Mouse (Mus musculus) intestine, embryonic 16.5 days (tissue): Measurements from ENCODE around the gene Tbx4. TPM values are rescaled to one million over a fixed set of nuclear protein-coding genes. Genes with fewer than 3 reads are reported as not detected.

Experiments
- ATAC-seq: fragments of 200-750 bp; cut with Nextera tagmentation; 2 replicates; pipeline ENCODE4 v1.8.0; 2017; ENCODE audit warnings: moderate TSS enrichment, moderate library complexity
- H3K27ac ChIP-seq: fragments of 300-500 bp; sonication (generic); 2 replicates; pipeline ENCODE4 v1.5.1; 2014; ENCODE audit warnings: mild to moderate bottlenecking, low read length
- H3K27me3 ChIP-seq: fragments of 300-500 bp; sonication (generic); replicated peaks from 2 replicates; pipeline ENCODE4 v1.6.1; 2014; ENCODE audit warnings: low read length, control low read depth, mixed read lengths; ENCODE audit not compliant: control insufficient read depth, insufficient read depth
- H3K36me3 ChIP-seq: fragments of 300-500 bp; sonication (generic); 2 replicates; pipeline ENCODE4 v1.6.1; 2014; ENCODE audit warnings: low read length, control low read depth; ENCODE audit not compliant: control insufficient read depth, insufficient read depth
- H3K4me1 ChIP-seq: fragments of 300-500 bp; sonication (generic); 2 replicates; pipeline ENCODE4 v1.6.1; 2014; ENCODE audit warnings: low read length, control low read depth, mixed read lengths; ENCODE audit not compliant: control insufficient read depth, insufficient read depth
- H3K4me2 ChIP-seq: fragments of 300-500 bp; sonication (generic); 2 replicates; pipeline ENCODE4 v1.6.1; 2014; ENCODE audit warnings: low read depth, low read length, control low read depth
- H3K4me3 ChIP-seq: fragments of 300-500 bp; sonication (generic); 2 replicates; pipeline ENCODE4 v1.5.1; 2014; ENCODE audit warnings: mild to moderate bottlenecking, low read length
- H3K9ac ChIP-seq: fragments of 300-500 bp; sonication (generic); 2 replicates; pipeline ENCODE4 v1.6.1; 2014; ENCODE audit warnings: low read depth, low read length
- H3K9me3 ChIP-seq: fragments of 300-500 bp; sonication (generic); 2 replicates; pipeline ENCODE4 v1.6.1; 2016; ENCODE audit warnings: low read length, control low read depth; ENCODE audit not compliant: control insufficient read depth
- WGBS: fragments of 180-500 bp; shearing (Covaris S2); extraction: QIAGEN DNeasy Blood & Tissue Kit; methylation state at CpG from one replicate; pipeline ENCODE4 v1.1.7; 2014; 5-methylcytosine and 5-hydroxymethylcytosine counted together
- polyA plus RNA-seq: library from polyadenylated mRNA; unstranded; fragments of >200 nt; fragmentation: Nextera tagmentation; extraction: Ambion mirVana; gene quantifications from 2 replicates; pipeline ENCODE4 v1.2.1, GENCODE M21; 2015

The Tbx4 gene
- polyA plus RNA-seq, 1 experiment from 2014 or later = not detected

DNA sequence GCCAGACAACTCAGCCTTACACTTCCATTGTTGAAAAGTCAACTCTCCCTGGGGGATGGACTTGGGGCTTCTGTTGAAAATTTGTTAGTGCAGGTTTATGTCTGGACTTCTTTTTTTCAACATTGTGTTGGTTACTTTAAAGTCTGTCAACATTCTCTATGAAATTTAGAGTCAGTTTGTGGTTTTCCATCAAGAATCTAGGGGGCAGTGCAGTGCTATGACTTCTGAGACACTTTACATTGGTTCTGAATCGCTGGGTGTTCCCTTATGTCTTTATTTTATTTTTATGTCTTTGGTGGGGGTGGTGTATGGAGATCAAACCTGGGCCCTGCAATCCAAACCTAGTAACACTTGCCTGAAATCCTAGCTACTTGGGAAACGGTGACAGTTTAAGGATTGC lies 63.5 kb downstream of the Tbx4 start:
- no peaks in the 10 kb centered on the region for H3K9me3 ChIP-seq
- no peaks in the 10 kb centered on the region for H3K4me1 ChIP-seq
- WGBS = 80% methylated on average over 2 of the region's 2 CpGs
- H3K27me3 ChIP-seq = no peaks in the 10 kb centered on the region
- no peak overlapping the region for H3K27ac ChIP-seq
- H3K36me3 ChIP-seq = no peaks in the 10 kb centered on the region
- no peak overlapping the region for H3K4me2 ChIP-seq
- no peak for ATAC-seq
- H3K9ac ChIP-seq = no peak overlapping the region
- no peak overlapping the region for H3K4me3 ChIP-seq

DNA sequence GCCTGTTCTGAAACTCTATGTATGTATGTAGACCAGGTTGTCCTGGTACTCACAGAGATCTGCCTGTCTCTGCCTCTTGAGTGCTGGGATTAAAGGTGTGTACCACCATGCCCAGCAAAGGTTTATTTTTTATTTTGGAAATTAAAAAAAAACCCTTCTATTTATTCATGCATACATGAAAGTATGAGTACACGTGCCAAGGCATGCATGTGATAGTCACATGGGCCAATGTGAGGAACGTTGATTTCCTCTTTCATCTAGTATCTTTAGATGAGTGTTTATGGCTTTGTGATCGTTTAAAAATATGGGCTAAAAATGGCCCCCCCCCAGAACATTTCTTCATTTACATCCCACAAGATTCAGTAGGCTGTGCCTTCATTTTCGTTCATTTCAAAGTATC lies 66.3 kb downstream of the Tbx4 start:
- Histone ChIP-seq H3K4me3 (no peak overlapping the region), H3K27ac (no peak overlapping the region)
- WGBS = 85% methylated on average over 4 of the region's 4 CpGs

DNA sequence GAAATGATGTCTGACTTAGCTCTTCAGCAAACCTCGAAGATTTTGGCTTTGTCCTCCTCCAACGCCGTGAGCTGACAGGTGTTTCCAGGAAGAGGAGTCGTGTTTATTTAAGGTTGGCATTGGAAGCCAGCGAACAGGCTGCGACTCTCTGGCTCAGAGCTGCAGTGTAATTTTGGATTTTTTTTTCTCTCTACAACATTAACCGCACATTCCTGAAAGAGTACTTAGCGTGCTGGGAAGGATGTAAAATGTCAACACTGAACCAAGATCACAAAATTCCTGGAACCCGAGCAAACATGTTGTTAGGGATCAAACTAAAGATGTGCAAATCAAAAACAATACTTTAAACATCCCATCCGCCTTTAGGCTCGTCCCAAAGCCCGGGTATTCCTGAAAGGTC lies 69.4 kb downstream of the Tbx4 start:
- no peak for ATAC-seq
- H3K4me3 ChIP-seq = no peak overlapping the region
- 40% methylated on average over 12 of the region's 12 CpGs for WGBS
- no peaks in the 10 kb centered on the region for H3K9me3 ChIP-seq
- H3K9ac ChIP-seq = no peak overlapping the region
- no peaks in the 10 kb centered on the region for H3K36me3 ChIP-seq
- no peaks in the 10 kb centered on the region for H3K4me1 ChIP-seq
- H3K27me3 ChIP-seq = no peaks in the 10 kb centered on the region
- no peak overlapping the region for H3K27ac ChIP-seq
- H3K4me2 ChIP-seq = no peak overlapping the region

More for the DNA sequence above, 66.3 kb downstream of the Tbx4 start:
- no peaks in the 10 kb centered on the region for H3K4me1 ChIP-seq
- no peak overlapping the region for H3K4me2 ChIP-seq
- H3K9me3 ChIP-seq = no peaks in the 10 kb centered on the region
- no peak for ATAC-seq
- no peaks in the 10 kb centered on the region for H3K27me3 ChIP-seq
- no peaks in the 10 kb centered on the region for H3K36me3 ChIP-seq
- no peak overlapping the region for H3K9ac ChIP-seq

DNA sequence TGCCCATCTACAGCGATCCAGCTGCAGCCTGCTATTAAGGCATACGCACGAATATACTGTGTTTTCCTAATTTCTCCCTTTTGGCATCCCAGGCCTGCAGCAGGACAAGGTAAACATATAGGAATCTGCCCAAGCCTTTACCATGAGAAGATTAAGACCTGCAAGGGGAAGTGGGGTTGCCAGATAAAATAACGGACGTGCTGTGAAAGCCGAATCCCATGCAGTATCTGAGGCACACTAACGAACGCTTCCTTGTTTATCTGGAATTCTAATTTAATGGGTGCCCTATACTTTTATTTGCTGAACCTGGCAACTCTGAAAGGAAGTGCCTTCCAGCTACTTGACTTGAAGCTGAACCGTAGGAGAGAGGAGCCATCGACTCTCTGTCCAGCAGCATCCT lies 70.2 kb downstream of the Tbx4 start:
- Histone ChIP-seq H3K9ac (no peak overlapping the region), H3K36me3 (no peaks in the 10 kb centered on the region), H3K27ac (no peak overlapping the region), H3K4me1 (no peaks in the 10 kb centered on the region), H3K4me2 (no peak overlapping the region), H3K9me3 (no peaks in the 10 kb centered on the region), H3K27me3 (no peaks in the 10 kb centered on the region), H3K4me3 (no peak overlapping the region)
- ATAC-seq = no peak
- WGBS = 72% methylated on average over 10 of the region's 10 CpGs

DNA sequence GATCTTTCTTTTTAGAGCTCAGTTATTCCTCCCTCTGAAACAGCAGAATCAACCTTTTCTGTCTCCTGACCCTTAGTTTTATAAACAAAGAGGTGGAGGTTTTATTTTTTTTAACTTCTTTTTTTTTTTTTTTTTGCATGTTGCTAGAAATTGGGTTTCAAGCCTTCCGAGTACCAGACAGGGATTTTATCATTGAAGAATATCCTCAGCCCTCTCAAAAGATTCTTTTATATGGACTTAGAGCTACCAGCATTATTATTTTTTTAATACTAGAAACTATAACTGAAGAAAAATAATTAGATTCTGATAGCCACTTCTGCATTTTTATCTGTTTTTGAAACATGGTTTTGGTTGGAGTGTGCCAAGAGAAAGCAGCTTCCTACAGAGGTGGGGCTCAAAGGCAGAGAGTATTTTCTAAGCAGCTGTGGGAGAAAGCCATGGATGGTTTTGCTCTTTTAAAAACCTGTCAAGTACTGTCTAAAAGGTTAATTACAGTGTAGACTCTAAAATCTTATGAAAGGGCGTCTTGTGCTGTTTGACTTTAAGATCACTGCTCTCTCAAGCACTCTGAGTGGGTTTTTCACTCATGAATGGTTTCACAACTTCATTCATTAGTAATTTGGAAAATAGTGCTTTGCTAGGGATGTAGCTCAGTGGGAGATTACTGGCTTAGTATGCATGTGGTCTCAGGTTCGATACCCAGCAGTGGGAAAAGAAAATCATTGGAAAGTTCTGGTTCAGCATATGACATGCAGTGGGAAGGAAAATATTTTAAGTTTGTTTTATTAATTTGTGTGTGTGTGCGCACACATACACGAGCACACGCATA lies 70.9 kb downstream of the Tbx4 start:
- ATAC-seq = no peak
- Histone ChIP-seq H3K9ac (no peak overlapping the region), H3K36me3 (no peaks in the 10 kb centered on the region), H3K4me1 (no peaks in the 10 kb centered on the region), H3K27ac (no peak overlapping the region), H3K9me3 (no peaks in the 10 kb centered on the region), H3K4me2 (no peak overlapping the region), H3K4me3 (no peak overlapping the region), H3K27me3 (no peaks in the 10 kb centered on the region)
- WGBS = 85% methylated on average over 6 of the region's 6 CpGs

DNA sequence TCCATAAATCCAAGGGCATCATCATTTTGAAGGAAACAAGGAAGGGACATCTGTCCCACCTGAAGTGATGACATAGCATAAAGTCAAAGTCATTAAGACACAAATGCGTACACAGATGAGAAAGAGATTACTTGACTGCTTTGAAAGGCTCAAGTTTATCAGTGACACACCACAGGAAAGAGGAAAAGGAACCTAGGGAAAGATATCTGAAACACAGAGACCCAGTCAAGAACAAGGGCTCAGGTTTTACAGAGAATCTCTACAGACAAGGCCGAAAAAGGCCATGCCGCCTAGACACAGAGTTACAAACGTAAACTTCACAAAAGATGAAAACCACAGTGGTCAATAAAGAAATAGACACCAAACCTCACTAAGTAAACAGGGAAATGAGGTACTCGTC lies 73.6 kb downstream of the Tbx4 start:
- 76% methylated on average over 5 of the region's 5 CpGs for WGBS
- no peak for ATAC-seq

DNA sequence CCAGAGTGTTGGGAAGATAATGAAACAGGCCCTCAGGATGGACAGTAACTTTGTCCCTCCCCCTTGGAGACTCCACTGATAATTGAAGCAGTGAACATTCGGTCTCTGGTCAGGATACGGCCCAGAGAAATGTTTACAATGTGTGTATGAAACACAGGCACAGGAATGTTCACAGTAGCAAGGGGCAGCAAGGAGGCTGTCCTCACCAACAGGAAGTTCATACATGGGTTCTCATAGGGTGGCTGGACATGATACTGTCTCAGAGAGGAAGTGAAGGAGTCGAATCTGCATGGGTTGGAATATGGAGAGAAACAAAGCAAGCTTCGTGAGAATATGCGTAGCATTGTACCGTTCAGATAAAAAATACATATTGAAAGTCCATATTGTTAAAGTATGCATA lies 74.1 kb downstream of the Tbx4 start:
- Histone ChIP-seq H3K27ac (no peak overlapping the region), H3K9me3 (no peaks in the 10 kb centered on the region)
- WGBS = 67% methylated on average over 6 of the region's 6 CpGs

More for the DNA sequence above, 73.6 kb downstream of the Tbx4 start:
- H3K9ac ChIP-seq = no peak overlapping the region
- no peaks in the 10 kb centered on the region for H3K9me3 ChIP-seq
- no peak overlapping the region for H3K4me3 ChIP-seq
- no peaks in the 10 kb centered on the region for H3K27me3 ChIP-seq
- H3K36me3 ChIP-seq = no peaks in the 10 kb centered on the region
- H3K27ac ChIP-seq = no peak overlapping the region
- no peak overlapping the region for H3K4me2 ChIP-seq
- H3K4me1 ChIP-seq = no peaks in the 10 kb centered on the region

DNA sequence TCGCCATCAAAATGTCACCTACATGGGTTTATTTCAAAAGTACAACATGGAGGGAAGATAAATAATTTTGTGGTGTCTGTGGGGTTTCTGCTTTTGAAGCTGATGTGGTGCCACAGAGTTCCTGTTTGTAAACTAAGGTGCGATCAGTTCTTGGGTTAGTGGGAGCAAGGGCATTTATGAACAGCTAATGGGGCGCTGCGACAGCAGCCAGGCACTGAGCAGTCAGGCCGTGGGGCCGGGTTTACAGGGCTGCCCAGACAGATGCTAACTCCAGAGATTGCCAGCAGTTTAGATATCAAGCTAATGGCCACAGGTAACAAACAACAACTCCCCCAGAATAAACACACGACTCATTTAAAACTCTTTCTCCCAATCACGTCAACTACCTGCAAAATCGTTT lies 75.3 kb downstream of the Tbx4 start:
- no peaks in the 10 kb centered on the region for H3K27me3 ChIP-seq
- no peak overlapping the region for H3K4me3 ChIP-seq
- no peak overlapping the region for H3K9ac ChIP-seq
- H3K4me1 ChIP-seq = no peaks in the 10 kb centered on the region
- no peak overlapping the region for H3K27ac ChIP-seq
- 51% methylated on average over 9 of the region's 9 CpGs for WGBS
- ATAC-seq = no peak
- H3K4me2 ChIP-seq = no peak overlapping the region
- H3K9me3 ChIP-seq = no peaks in the 10 kb centered on the region
- H3K36me3 ChIP-seq = no peaks in the 10 kb centered on the region

More for the DNA sequence above, 74.1 kb downstream of the Tbx4 start:
- Histone ChIP-seq H3K36me3 (no peaks in the 10 kb centered on the region), H3K27me3 (no peaks in the 10 kb centered on the region), H3K4me2 (no peak overlapping the region), H3K4me3 (no peak overlapping the region), H3K9ac (no peak overlapping the region), H3K4me1 (no peaks in the 10 kb centered on the region)
- ATAC-seq = no peak
